10 mouse cellular contexts compared by ENCODE assay signal in the genomic region with DNA sequence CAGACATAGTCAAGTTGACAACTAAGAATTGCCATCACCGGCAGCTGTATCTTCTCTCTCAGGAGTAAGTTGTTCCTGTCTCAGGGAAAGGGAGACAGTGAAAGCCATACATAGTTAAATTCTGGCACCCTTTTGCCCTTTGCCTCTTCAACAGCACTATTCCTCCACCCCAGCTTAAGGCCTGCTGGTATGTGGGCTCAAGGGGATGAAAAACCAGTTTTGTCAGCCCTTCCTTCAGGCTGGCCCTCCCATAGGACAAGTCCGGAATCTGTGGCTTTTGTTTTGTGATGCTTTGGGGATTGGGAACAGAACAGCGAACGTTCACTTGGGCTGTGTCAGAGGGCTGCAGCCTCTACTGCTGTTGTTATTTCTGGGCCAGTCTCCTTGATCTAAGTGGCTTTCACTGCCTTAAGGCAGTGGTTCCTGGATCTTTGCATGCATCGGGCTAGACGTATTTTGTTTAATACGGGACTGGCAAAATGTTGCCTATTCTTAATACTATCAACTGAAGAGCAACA.
DNase-seq lines count a peak whose midpoint lies in the region; ATAC-seq lines count a peak whose summit lies in the region.
"Had no signal": no experiment of that assay in that cellular context is flagged by ENCODE, and none has a peak within 500 bp of the region (broad histone marks: within the 10 kb centered on the region; RNA-seq: fewer than 3 reads in every experiment).

No protein-coding gene starts in this region.

- H3K27ac ChIP-seq in heart, embryonic 13.5 days (replicated peaks) = no peak overlapping the region
- no peak overlapping the region for H3K27ac ChIP-seq in lung, embryonic 15.5 days
- H3K27ac ChIP-seq in forebrain, embryonic 16.5 days (ENCODE audit: low read length) = no peak overlapping the region
- H3K27ac ChIP-seq in neural tube, embryonic 15.5 days (replicated peaks) = peak overlapping the region; percentile 62

- no peaks in the 10 kb centered on the region for H3K9me3 ChIP-seq in heart, embryonic 13.5 days
- H3K9me3 ChIP-seq in lung, embryonic 15.5 days = no peaks in the 10 kb centered on the region
- no peaks in the 10 kb centered on the region for H3K9me3 ChIP-seq in forebrain, embryonic 16.5 days (ENCODE audit: control insufficient read depth, low read length)
- H3K9me3 ChIP-seq in neural tube, embryonic 15.5 days (replicated peaks) = no peaks in the 10 kb centered on the region

- WGBS in heart, embryonic 13.5 days = 51% methylated on average over 7 of the region's 7 CpGs
- 53% methylated on average over 7 of the region's 7 CpGs for WGBS in lung, embryonic 15.5 days
- 53% methylated on average over 7 of the region's 7 CpGs for WGBS in forebrain, embryonic 16.5 days
- WGBS in neural tube, embryonic 15.5 days = 67% methylated on average over 7 of the region's 7 CpGs

- H3K4me1 ChIP-seq in heart, embryonic 13.5 days = peaks cover 33% of the 10 kb centered on the region
- peaks cover 19% of the 10 kb centered on the region for H3K4me1 ChIP-seq in lung, embryonic 15.5 days
- peaks cover 10% of the 10 kb centered on the region for H3K4me1 ChIP-seq in forebrain, embryonic 16.5 days (replicated peaks; ENCODE audit: control insufficient read depth, insufficient read depth, low read length)
- H3K4me1 ChIP-seq in neural tube, embryonic 15.5 days = peaks cover 14% of the 10 kb centered on the region

- no peak for DNase-seq in heart, postnatal 36 days
- DNase-seq in lung, postnatal 10 days = no peak
- DNase-seq in gastrocnemius, postnatal 36 days = no peak
- DNase-seq: liver, postnatal 0 days; right cerebral cortex, adult 18-20 months had no signal

- no peaks in the 10 kb centered on the region for H3K36me3 ChIP-seq in heart, embryonic 13.5 days
- H3K36me3 ChIP-seq in lung, embryonic 15.5 days = no peaks in the 10 kb centered on the region
- H3K36me3 ChIP-seq in forebrain, embryonic 16.5 days (ENCODE audit: control insufficient read depth, insufficient read depth) = no peaks in the 10 kb centered on the region
- no peaks in the 10 kb centered on the region for H3K36me3 ChIP-seq in neural tube, embryonic 15.5 days

- peak overlapping the region; percentile 55; the same call in 1 of the 2 replicates for H3K4me2 ChIP-seq in heart, embryonic 13.5 days
- H3K4me2 ChIP-seq in lung, embryonic 15.5 days = peak overlapping the region; percentile 50
- H3K4me2 ChIP-seq in forebrain, embryonic 16.5 days (ENCODE audit: low read length) = peak overlapping the region; percentile 37; the same call in 1 of the 2 replicates
- peak overlapping the region; percentile 50 for H3K4me2 ChIP-seq in neural tube, embryonic 15.5 days

- intact Hi-C loops in heart, postnatal 36 days (cut with DNase I) = no loop called here
- intact Hi-C loops in gastrocnemius, postnatal 36 days (cut with DNase I) = no loop called here

- no peak for ATAC-seq in heart, embryonic 13.5 days (ENCODE audit: extremely low read depth, insufficient number of reproducible peaks, low FRiP score, low TSS enrichment)
- no peak for ATAC-seq in lung, embryonic 15.5 days (ENCODE audit: borderline replicate concordance, extremely low read depth, low FRiP score, low TSS enrichment)
- no peak for ATAC-seq in forebrain, embryonic 16.5 days
- 0 out of 2 replicates have a peak, but pooled peaks have one; percentile 14 for ATAC-seq in neural tube, embryonic 15.5 days (ENCODE audit: low FRiP score)
- ATAC-seq in erythroblast, adult 5-6 weeks (replicated peaks; ENCODE audit: low FRiP score, poor library complexity, severe bottlenecking) = no peak
- ATAC-seq: liver, postnatal 0 days had no signal

- peaks cover 11% of the 10 kb centered on the region; the same call in 1 of the 2 replicates for H3K27me3 ChIP-seq in heart, embryonic 13.5 days (replicated peaks)
- no peaks in the 10 kb centered on the region for H3K27me3 ChIP-seq in lung, embryonic 15.5 days
- no peaks in the 10 kb centered on the region for H3K27me3 ChIP-seq in forebrain, embryonic 16.5 days (replicated peaks; ENCODE audit: control insufficient read depth, insufficient read depth, low read length)
- H3K27me3 ChIP-seq in neural tube, embryonic 15.5 days (replicated peaks) = no peaks in the 10 kb centered on the region

- no peak overlapping the region for H3K4me3 ChIP-seq in heart, embryonic 13.5 days
- H3K4me3 ChIP-seq in lung, embryonic 15.5 days = no peak overlapping the region
- no peak overlapping the region for H3K4me3 ChIP-seq in forebrain, embryonic 16.5 days (replicated peaks; ENCODE audit: low read length)
- H3K4me3 ChIP-seq in neural tube, embryonic 15.5 days (replicated peaks) = no peak overlapping the region

- H3K9ac ChIP-seq in heart, embryonic 13.5 days = no peak overlapping the region
- H3K9ac ChIP-seq in lung, embryonic 15.5 days = no peak overlapping the region
- no peak overlapping the region for H3K9ac ChIP-seq in forebrain, embryonic 16.5 days (replicated peaks; ENCODE audit: low read depth, low read length)
- H3K9ac ChIP-seq in neural tube, embryonic 15.5 days (replicated peaks) = no peak overlapping the region
- H3K9ac ChIP-seq: liver, postnatal 0 days had no signal
